Mouse (Mus musculus): Measurements from ENCODE around the gene Ddx60. TPM values are rescaled to one million over a fixed set of nuclear protein-coding genes. Genes with fewer than 3 reads are reported as not detected.

Gene Ddx60
- polyA plus RNA-seq, 1 experiment from 2014 or later = 0.46 TPM

- H3K9me3 ChIP-seq (ENCODE audit: control insufficient read depth, low read length) = no peaks in the 10 kb centered on the region
- no peak overlapping the region for H3K4me2 ChIP-seq (ENCODE audit: low read length)
- no peaks in the 10 kb centered on the region for H3K27me3 ChIP-seq (replicated peaks; ENCODE audit: control insufficient read depth, insufficient read depth, low read length)
- no peak overlapping the region for H3K9ac ChIP-seq (ENCODE audit: low read length)
- ATAC-seq (replicated peaks; ENCODE audit: low FRiP score, low TSS enrichment, low read depth) (no peak), DNase-seq (ENCODE audit: low spot score) (no peak)
- H3K4me1 ChIP-seq (replicated peaks; ENCODE audit: control insufficient read depth, insufficient read depth, low read length) = no peaks in the 10 kb centered on the region
- no peaks in the 10 kb centered on the region for H3K36me3 ChIP-seq (ENCODE audit: control insufficient read depth, insufficient read depth, low read length)
- 77% methylated on average over 3 of the region's 3 CpGs for WGBS
- H3K4me3 ChIP-seq (ENCODE audit: low read depth, low read length) = no peak overlapping the region
- H3K27ac ChIP-seq (ENCODE audit: low read depth) = no peak overlapping the region
These were observed 106.5 kb downstream of the Ddx60 start for GRCm38 (mm10) chr8:62034351-62034750.

- Histone ChIP-seq H3K9ac (ENCODE audit: low read length) (no peak overlapping the region), H3K4me1 (replicated peaks; ENCODE audit: control insufficient read depth, insufficient read depth, low read length) (no peaks in the 10 kb centered on the region), H3K4me2 (ENCODE audit: low read length) (no peak overlapping the region), H3K27ac (ENCODE audit: low read depth) (no peak overlapping the region), H3K4me3 (ENCODE audit: low read depth, low read length) (no peak overlapping the region), H3K27me3 (replicated peaks; ENCODE audit: control insufficient read depth, insufficient read depth, low read length) (no peaks in the 10 kb centered on the region), H3K9me3 (ENCODE audit: control insufficient read depth, low read length) (no peaks in the 10 kb centered on the region), H3K36me3 (ENCODE audit: control insufficient read depth, insufficient read depth, low read length) (no peaks in the 10 kb centered on the region)
- WGBS = 43% methylated on average over 2 of the region's 2 CpGs
- ATAC-seq (replicated peaks; ENCODE audit: low FRiP score, low TSS enrichment, low read depth) (no peak), DNase-seq (ENCODE audit: low spot score) (no peak)
These were observed 118.9 kb downstream of the Ddx60 start for GRCm38 (mm10) chr8:62046809-62047208.

GRCm38 (mm10) chr8:62060357-62060756, 132.5 kb downstream of the Ddx60 start:
- no peaks in the 10 kb centered on the region for H3K36me3 ChIP-seq (ENCODE audit: control insufficient read depth, insufficient read depth, low read length)
- H3K27ac ChIP-seq (ENCODE audit: low read depth) = no peak overlapping the region
- no peaks in the 10 kb centered on the region for H3K9me3 ChIP-seq (ENCODE audit: control insufficient read depth, low read length)
- no peak overlapping the region for H3K9ac ChIP-seq (ENCODE audit: low read length)
- no peak overlapping the region for H3K4me2 ChIP-seq (ENCODE audit: low read length)
- ATAC-seq (replicated peaks; ENCODE audit: low FRiP score, low TSS enrichment, low read depth) (no peak), DNase-seq (ENCODE audit: low spot score) (no peak)
- no peaks in the 10 kb centered on the region for H3K4me1 ChIP-seq (replicated peaks; ENCODE audit: control insufficient read depth, insufficient read depth, low read length)
- H3K27me3 ChIP-seq (replicated peaks; ENCODE audit: control insufficient read depth, insufficient read depth, low read length) = no peaks in the 10 kb centered on the region
- no peak overlapping the region for H3K4me3 ChIP-seq (ENCODE audit: low read depth, low read length)

- no peak overlapping the region for H3K4me3 ChIP-seq (ENCODE audit: low read depth, low read length)
- H3K9ac ChIP-seq (ENCODE audit: low read length) = no peak overlapping the region
These were observed 140.4 kb downstream of the Ddx60 start for GRCm38 (mm10) chr8:62068305-62068704.

GRCm38 (mm10) chr8:62080195-62080802, 152.4 kb downstream of the Ddx60 start:
- ATAC-seq (replicated peaks; ENCODE audit: low FRiP score, low TSS enrichment, low read depth) = 0 out of 2 replicates have a peak, but pooled peaks have one; percentile 40
- no peak for DNase-seq (ENCODE audit: low spot score)
- H3K4me3 ChIP-seq (ENCODE audit: low read depth, low read length) = no peak overlapping the region

More at GRCm38 (mm10) chr8:62068305-62068704, 140.4 kb downstream of the Ddx60 start:
- H3K9me3 ChIP-seq (ENCODE audit: control insufficient read depth, low read length) = no peaks in the 10 kb centered on the region
- no peaks in the 10 kb centered on the region for H3K36me3 ChIP-seq (ENCODE audit: control insufficient read depth, insufficient read depth, low read length)
- no peaks in the 10 kb centered on the region for H3K27me3 ChIP-seq (replicated peaks; ENCODE audit: control insufficient read depth, insufficient read depth, low read length)
- DNase-seq (ENCODE audit: low spot score) = no peak
- no peak for ATAC-seq (replicated peaks; ENCODE audit: low FRiP score, low TSS enrichment, low read depth)
- no peak overlapping the region for H3K4me2 ChIP-seq (ENCODE audit: low read length)
- H3K4me1 ChIP-seq (replicated peaks; ENCODE audit: control insufficient read depth, insufficient read depth, low read length) = no peaks in the 10 kb centered on the region
- H3K27ac ChIP-seq (ENCODE audit: low read depth) = no peak overlapping the region

GRCm38 (mm10) chr8:62081804-62082203, 153.9 kb downstream of the Ddx60 start:
- ATAC-seq (replicated peaks; ENCODE audit: low FRiP score, low TSS enrichment, low read depth) (no peak), DNase-seq (ENCODE audit: low spot score) (no peak)
- no peaks in the 10 kb centered on the region for H3K36me3 ChIP-seq (ENCODE audit: control insufficient read depth, insufficient read depth, low read length)
- 91% methylated on average over 2 of the region's 2 CpGs for WGBS
- no peak overlapping the region for H3K9ac ChIP-seq (ENCODE audit: low read length)
- H3K27ac ChIP-seq (ENCODE audit: low read depth) = no peak overlapping the region
- H3K9me3 ChIP-seq (ENCODE audit: control insufficient read depth, low read length) = no peaks in the 10 kb centered on the region
- no peak overlapping the region for H3K4me3 ChIP-seq (ENCODE audit: low read depth, low read length)
- H3K4me2 ChIP-seq (ENCODE audit: low read length) = no peak overlapping the region
- no peaks in the 10 kb centered on the region for H3K27me3 ChIP-seq (replicated peaks; ENCODE audit: control insufficient read depth, insufficient read depth, low read length)
- H3K4me1 ChIP-seq (replicated peaks; ENCODE audit: control insufficient read depth, insufficient read depth, low read length) = no peaks in the 10 kb centered on the region

More at GRCm38 (mm10) chr8:62080195-62080802, 152.4 kb downstream of the Ddx60 start:
- Histone ChIP-seq H3K27me3 (replicated peaks; ENCODE audit: control insufficient read depth, insufficient read depth, low read length) (no peaks in the 10 kb centered on the region), H3K9me3 (ENCODE audit: control insufficient read depth, low read length) (no peaks in the 10 kb centered on the region), H3K36me3 (ENCODE audit: control insufficient read depth, insufficient read depth, low read length) (no peaks in the 10 kb centered on the region), H3K4me2 (ENCODE audit: low read length) (no peak overlapping the region), H3K9ac (ENCODE audit: low read length) (no peak overlapping the region), H3K4me1 (replicated peaks; ENCODE audit: control insufficient read depth, insufficient read depth, low read length) (no peaks in the 10 kb centered on the region), H3K27ac (ENCODE audit: low read depth) (no peak overlapping the region)
- 41% methylated on average over 3 of the region's 3 CpGs for WGBS

Other genes starting within 250 kb of the Ddx60 start
- gene Palld, start 25.4 kb upstream of the Ddx60 start, polyA plus RNA-seq (2014; fragmentation: Nextera tagmentation; extraction: Ambion mirVana) = 66.4 and 72.9 TPM in 2 replicates
- gene Anxa10, start 195.1 kb downstream of the Ddx60 start, polyA plus RNA-seq (2014; fragmentation: Nextera tagmentation; extraction: Ambion mirVana) = 0.51 TPM in 1 of 2 replicates, not detected in the other